Mouse (Mus musculus) frontal cortex, adult 2 months (tissue): Measurements from ENCODE around the gene Ldlrad2. TPM values are rescaled to one million over a fixed set of nuclear protein-coding genes. Genes with fewer than 3 reads are reported as not detected.
A peak's percentile ranks its signal among the peaks of the same experiment; 100 is the strongest.
"Not testable (repeated sequence)": the region's sequence is repeated elsewhere in the genome, so short reads cannot be mapped to it uniquely, and the experiment has no call there.

Experiments used
- DNase-seq, 2 experiments: peaks; one replicate each; pipeline ENCODE4 v3.0.0; 2022; ENCODE audit warnings: low spot score in 1 of 2; ENCODE audit errors: extremely low spot score in 1 of 2
- polyA plus RNA-seq: library from polyadenylated mRNA; depleted of rRNA; stranded (reverse); fragments of >200 nt; gene quantifications from 2 replicates; pipeline ENCODE4 v1.2.3, GENCODE M21; 2012; rRNA removed

Ldlrad2 gene
- polyA plus RNA-seq = not detected in 2 replicates

GRCm38 (mm10) chr4:137574469-137574868 is at the start of gene Ldlrad2:
Gene Ldlrad2, minus strand, starts transcription at chr4:137574569.
- DNase-seq = no peak

GRCm38 (mm10) chr4:137622847-137623246 is 48.5 kb upstream of the Ldlrad2 start:
- DNase-seq = no peak

GRCm38 (mm10) chr4:137610256-137610655 is 35.9 kb upstream of the Ldlrad2 start:
- DNase-seq = no peak

- no peak for DNase-seq
Measured at GRCm38 (mm10) chr4:137609702-137610101, 35.3 kb upstream of the Ldlrad2 start.

- DNase-seq = no peak
Measured at GRCm38 (mm10) chr4:137609281-137609680, 34.9 kb upstream of the Ldlrad2 start.

GRCm38 (mm10) chr4:137607023-137607422 is 32.7 kb upstream of the Ldlrad2 start:
- DNase-seq = no peak

GRCm38 (mm10) chr4:137603449-137604171 is 29.2 kb upstream of the Ldlrad2 start:
- DNase-seq = no peak

GRCm38 (mm10) chr4:137598577-137598976 is 24.2 kb upstream of the Ldlrad2 start:
- no peak for DNase-seq

- no peak for DNase-seq
Measured at GRCm38 (mm10) chr4:137597098-137597630, 22.8 kb upstream of the Ldlrad2 start.

- DNase-seq = peak in 1 of 2 experiments; percentile 59
Measured at GRCm38 (mm10) chr4:137594496-137595270, 20.3 kb upstream of the Ldlrad2 start.

- DNase-seq = peak; percentile 98 to 99
Measured at GRCm38 (mm10) chr4:137593601-137594495, 19.5 kb upstream of the Ldlrad2 start, which contains the start of gene Usp48. Gene Usp48, plus strand, starts transcription at chr4:137593755.

- DNase-seq = no peak
Measured at GRCm38 (mm10) chr4:137590961-137591360, 16.6 kb upstream of the Ldlrad2 start.

GRCm38 (mm10) chr4:137589586-137589985 is 15.2 kb upstream of the Ldlrad2 start:
- DNase-seq = no peak

GRCm38 (mm10) chr4:137589095-137589494 is 14.7 kb upstream of the Ldlrad2 start:
- DNase-seq = not testable (repeated sequence)

- no peak for DNase-seq
Measured at GRCm38 (mm10) chr4:137581815-137582214, 7.4 kb upstream of the Ldlrad2 start.

- no peak for DNase-seq
Measured at GRCm38 (mm10) chr4:137580299-137580698, 5.9 kb upstream of the Ldlrad2 start.

- DNase-seq = no peak
Measured at GRCm38 (mm10) chr4:137579789-137580188, 5.4 kb upstream of the Ldlrad2 start.

- peak in 1 of 2 experiments; percentile 50 for DNase-seq
Measured at GRCm38 (mm10) chr4:137578181-137578845, 3.9 kb upstream of the Ldlrad2 start.

GRCm38 (mm10) chr4:137577486-137577885 is 3.1 kb upstream of the Ldlrad2 start:
- no peak for DNase-seq

GRCm38 (mm10) chr4:137569873-137570272 is 4.5 kb downstream of the Ldlrad2 start:
- DNase-seq = no peak
